Mouse (Mus musculus) erythroblast, adult 5-6 weeks (primary cell): Measurements from ENCODE around the gene Slc24a3. TPM values are rescaled to one million over a fixed set of nuclear protein-coding genes. Genes with fewer than 3 reads are reported as not detected.

Experiments used
- ATAC-seq: replicated peaks from 2 replicates; pipeline ENCODE4 v1.8.0; 2016; ENCODE audit warnings: moderate number of reproducible peaks, mild to moderate bottlenecking, moderate TSS enrichment, inconsistent platforms; ENCODE audit not compliant: poor library complexity, low FRiP score, severe bottlenecking
- total RNA-seq, 2 experiments: library from RNA; stranded (forward) in 1 of 2; stranded (reverse) in 1 of 2; fragments of 150-400 nt in 1 of 2; fragments of 200-764, 138-1000 nt in 1 of 2; gene quantifications; 2 replicates each; pipeline versions ENCODE4 v1.2.3 to v1.2.4; 2015 to 2017; ENCODE audit warnings: low replicate concordance in 2 of 2

The Slc24a3 gene
- total RNA-seq, 2 experiments from 2014 or later: not detected

DNA sequence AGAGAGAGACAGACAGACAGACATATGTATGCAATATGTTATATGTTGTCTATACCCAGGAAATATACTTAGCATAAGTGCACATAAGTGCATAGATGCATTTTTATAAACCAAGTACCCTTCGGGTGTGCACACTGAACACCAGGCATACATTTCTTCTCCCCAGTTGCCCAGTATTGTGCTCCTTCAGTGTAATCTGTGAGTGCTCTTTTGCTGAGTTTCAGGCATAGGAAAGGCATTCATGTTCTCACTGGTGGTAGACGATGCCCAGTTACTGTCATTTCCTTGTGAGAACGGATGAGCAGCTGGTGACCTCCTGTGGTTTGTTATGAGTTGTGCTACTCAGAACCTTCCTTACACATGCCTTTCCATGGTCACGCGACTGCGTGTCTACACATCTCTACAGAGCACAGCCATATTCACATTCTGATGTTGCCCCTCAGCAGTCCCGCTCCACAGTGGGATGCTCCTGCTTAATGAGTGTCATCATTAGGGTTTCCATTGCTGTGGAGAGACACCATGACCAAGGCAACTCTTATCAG lies 29.0 kb downstream of the Slc24a3 start:
- ATAC-seq: no peak

DNA sequence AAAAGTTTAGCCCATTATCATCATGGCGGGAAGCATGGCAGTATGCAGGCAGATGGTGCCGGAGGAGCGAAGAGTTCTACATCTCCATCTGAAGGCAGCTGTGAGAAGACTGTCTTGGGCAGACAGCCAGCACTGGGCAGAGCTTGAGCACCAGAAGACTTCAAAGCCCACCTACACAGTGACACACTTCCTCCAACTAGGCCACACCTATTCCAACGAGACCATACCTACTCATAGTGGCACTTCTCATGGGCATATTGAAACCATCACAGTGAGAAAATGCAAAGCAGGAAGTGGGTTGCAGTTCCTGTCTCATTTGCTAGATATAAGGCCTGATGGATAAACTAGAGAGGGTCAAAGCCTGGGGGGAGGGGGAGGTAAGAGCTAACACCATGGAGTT lies 29.5 kb downstream of the Slc24a3 start:
- ATAC-seq: no peak

GRCm38 (mm10) chr2:145213587-145213986 lies 46.0 kb downstream of the Slc24a3 start:
- ATAC-seq: no peak

DNA sequence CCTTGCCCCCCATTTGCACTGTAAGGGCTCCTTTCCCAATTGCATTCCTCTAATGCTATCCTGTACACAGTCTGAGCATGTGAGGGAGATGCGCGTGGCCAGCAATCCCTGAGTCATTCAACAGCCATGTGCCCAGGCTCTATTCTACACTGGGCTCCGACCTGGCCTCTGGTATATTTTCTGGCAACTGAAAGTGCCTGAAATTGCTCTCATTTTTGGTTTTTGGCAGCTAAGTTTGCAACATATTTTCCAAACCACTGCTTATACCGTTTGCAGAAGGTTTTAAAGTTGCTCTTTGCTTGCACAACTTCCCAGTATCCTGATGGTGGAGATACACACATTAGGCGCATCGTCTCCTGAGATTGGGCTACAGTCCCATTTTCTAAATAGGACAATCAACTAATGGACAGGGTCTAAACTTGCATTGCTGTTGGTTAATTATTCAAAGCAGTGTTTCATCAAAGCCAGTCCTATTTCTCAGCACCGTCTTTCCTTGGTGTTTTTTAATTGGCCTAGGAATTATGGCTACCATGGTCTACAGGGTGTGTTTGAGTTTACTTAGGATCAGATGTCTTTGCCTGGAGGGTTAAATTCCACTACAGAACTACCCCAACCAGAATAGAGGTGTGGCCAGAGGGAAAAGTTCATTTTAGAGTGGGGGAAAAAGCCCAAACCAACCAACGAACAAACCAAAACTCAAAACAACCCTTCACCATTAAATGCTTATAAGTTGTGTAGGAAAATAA lies 46.7 kb downstream of the Slc24a3 start:
- no peak for ATAC-seq

- ATAC-seq: no peak
Observed at GRCm38 (mm10) chr2:145216580-145216979, 49.0 kb downstream of the Slc24a3 start.

- no peak for ATAC-seq
Observed at GRCm38 (mm10) chr2:145217422-145217821, 49.9 kb downstream of the Slc24a3 start.

- no peak for ATAC-seq
Observed at GRCm38 (mm10) chr2:145219246-145219645, 51.7 kb downstream of the Slc24a3 start.

DNA sequence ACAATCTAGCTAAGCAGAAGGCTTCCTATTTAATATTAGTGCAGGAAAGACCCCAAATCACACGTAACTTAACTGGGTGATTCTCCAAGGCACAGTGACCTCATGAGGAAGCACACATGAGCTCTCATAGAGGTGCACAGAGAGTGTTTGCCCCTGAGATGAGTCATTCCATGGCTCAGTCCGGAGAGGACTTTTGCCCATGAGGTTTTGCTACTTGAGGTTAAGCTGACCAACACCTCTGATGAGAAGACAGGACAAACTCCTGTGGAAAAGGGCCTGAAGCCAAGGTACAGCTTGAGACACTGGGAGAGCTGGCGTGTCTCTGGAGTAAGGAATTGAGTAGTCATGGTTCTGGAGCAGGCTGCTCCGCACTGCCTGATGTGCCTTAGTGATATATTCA lies 56.1 kb downstream of the Slc24a3 start:
- ATAC-seq: no peak

DNA sequence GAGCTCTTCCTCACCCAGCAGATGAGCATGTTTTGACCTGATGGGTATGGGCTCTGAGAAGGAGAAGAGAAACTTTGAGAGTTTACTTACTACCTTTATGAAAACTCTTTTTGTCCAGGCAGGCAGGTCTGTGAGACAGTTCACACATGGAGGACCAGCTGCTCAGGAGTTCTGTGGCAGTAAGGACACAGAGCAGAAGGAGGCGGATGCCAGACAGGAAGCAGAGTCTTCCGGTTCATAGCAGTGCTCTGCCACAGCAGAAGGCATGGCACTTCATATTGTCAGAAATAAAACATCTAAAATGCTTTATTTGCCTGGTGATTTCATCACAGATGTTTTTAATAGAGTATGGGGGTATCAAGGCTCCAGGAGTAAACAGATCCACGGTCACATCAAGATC lies 58.1 kb downstream of the Slc24a3 start:
- ATAC-seq: no peak

GRCm38 (mm10) chr2:145226100-145226499 lies 58.5 kb downstream of the Slc24a3 start:
- no peak for ATAC-seq

GRCm38 (mm10) chr2:145227351-145227750 lies 59.8 kb downstream of the Slc24a3 start:
- no peak for ATAC-seq

DNA sequence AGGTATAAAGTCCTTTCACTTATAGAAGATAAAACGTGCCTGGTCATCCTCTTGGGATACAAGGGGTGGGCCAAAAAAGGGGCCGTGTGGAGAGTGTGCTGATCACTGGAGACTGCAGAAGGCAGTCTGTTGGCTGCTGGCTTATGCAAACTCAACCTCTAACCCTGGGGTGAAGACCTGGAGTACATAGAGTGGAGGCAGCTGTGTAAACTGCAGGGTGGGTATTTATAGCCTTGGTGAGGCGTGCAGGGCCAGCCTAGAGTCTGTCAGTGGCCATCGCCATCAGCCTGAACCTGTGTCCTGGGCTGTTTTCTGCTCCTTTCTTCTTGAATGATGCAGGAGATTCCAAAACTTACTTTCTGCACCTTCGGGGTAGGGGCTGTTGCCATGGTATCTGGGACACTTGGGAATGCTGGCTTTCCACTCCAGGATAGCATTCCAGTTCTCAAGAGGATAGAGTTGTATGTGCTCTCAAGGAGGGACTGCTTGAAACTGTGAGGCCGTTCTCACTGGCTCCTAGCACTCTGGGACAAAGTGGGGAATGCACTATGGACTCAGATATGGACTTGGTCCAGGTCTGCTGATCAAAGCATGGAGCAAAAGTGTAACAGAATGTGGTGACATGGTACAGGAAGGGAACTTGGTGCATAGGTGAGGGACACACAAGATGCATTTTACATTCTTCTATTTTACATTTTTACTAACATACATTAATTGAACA lies 65.4 kb downstream of the Slc24a3 start:
- ATAC-seq: no peak

DNA sequence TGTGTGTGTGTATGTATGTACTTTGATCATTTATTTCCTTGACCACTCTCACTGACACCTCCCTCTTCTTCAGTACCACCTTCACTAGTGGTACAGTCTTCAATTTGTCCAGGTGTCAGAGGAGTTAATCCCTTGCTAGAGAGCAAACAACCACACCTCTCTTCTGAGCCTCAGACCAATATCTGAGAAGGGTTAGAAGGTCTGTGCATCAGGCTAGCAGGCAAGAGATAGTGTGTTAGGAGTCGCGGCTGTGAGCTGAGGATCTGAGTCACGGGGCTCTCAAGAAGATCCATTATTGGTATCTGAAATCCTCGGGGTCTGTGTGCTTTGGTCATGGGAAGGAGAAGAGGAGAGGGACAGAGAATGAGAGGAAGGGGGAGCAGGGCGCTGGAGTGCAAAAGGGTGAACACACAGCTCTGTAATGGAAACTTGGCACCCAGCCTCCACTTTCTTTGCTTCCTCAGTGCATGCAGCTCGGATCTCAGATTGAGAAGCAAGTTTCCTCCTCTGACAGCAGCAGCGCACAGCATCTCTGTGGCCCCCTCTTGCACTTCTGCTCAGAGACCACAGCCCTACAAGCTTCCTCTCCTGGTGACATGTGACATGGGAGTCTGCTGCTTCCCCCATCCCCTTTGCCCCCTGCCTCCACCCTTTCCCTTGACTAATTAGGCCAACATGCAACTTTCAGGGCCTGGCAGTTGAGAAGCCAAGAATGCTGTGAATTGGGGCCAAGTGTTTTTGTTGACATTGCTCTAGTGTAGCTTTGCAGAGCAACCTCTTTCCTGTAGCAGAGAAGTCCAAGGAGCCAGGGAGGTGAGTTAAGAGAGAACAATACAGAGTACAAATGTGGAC lies 66.2 kb downstream of the Slc24a3 start:
- ATAC-seq: no peak

DNA sequence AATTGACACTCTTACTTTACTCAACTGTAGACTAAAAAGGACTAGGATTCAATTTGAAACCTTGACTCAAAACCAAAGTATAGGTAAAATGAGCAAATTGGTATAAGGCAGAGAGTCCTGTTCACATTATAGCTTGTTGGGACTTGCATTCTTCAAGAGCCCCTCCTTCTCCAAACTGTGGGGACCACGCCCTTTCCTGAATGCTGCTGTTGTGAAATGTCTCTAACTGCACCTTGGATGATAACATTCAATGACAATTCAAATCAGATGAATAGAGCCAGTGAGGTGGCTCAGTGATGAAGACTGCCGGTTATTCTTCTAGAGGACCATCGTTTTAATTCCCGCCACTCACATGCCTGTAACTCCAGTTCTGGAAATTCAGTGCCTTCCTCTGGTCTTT lies 78.8 kb downstream of the Slc24a3 start:
- ATAC-seq: no peak

- no peak for ATAC-seq
Observed at GRCm38 (mm10) chr2:145248185-145248584, 80.6 kb downstream of the Slc24a3 start.

DNA sequence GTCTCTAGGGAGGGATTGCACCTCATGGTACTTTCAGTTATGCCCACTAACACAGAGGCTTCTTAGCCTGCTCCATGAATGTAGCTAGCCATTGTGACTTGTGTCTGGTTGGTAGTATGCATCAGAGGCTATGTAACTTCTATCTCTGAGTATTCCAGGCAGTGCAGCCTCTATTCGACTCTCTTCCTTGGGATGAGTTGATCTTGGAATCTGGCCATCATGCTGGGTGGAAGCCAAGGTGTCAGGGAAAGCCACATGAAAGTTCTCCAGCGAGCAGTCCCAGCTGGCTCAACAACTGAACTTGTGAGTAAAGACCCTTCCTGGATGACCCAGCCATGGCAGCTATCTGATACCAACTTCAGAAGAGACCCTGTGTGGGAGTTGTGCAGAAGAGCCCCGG lies 89.8 kb downstream of the Slc24a3 start:
- no peak for ATAC-seq

- ATAC-seq: no peak
Observed at GRCm38 (mm10) chr2:145257855-145258254, 90.3 kb downstream of the Slc24a3 start.

- no peak for ATAC-seq
Observed at GRCm38 (mm10) chr2:145260574-145260973, 93.0 kb downstream of the Slc24a3 start.

GRCm38 (mm10) chr2:145262153-145262552 lies 94.6 kb downstream of the Slc24a3 start:
- ATAC-seq: no peak

GRCm38 (mm10) chr2:145266723-145267122 lies 99.2 kb downstream of the Slc24a3 start:
- ATAC-seq: no peak
